Mouse (Mus musculus): ENCODE results near the gene Simc1. TPM values are rescaled to one million over a fixed set of nuclear protein-coding genes. Genes with fewer than 3 reads are reported as not detected.

The Simc1 gene
- polyA plus RNA-seq, 1 experiment from 2014 or later = 1.5 TPM

Small RNAs within 50 kb of the gene (microRNA-seq; reads per million reads assigned to microRNA genes)
- not detected for gene Gm24195

Other genes with a start within 250 kb of the Simc1 start
- 0.61 and 0.70 TPM in 2 replicates for gene Cplx2, start 132.4 kb upstream of the Simc1 start, polyA plus RNA-seq (2015; fragmentation: Nextera tagmentation; extraction: Ambion mirVana)
- 33.4 and 37.6 TPM in 2 replicates for gene Thoc3, start 34.9 kb upstream of the Simc1 start, polyA plus RNA-seq (2015; fragmentation: Nextera tagmentation; extraction: Ambion mirVana)
- 47.7 and 50.2 TPM in 2 replicates for gene 4833439L19Rik, start 61.7 kb downstream of the Simc1 start, polyA plus RNA-seq (2015; fragmentation: Nextera tagmentation; extraction: Ambion mirVana)
- 7.6 and 8.4 TPM in 2 replicates for gene Arl10, start 71.2 kb downstream of the Simc1 start, polyA plus RNA-seq (2015; fragmentation: Nextera tagmentation; extraction: Ambion mirVana)
- 37.9 and 41.0 TPM in 2 replicates for gene Nop16, start 86.3 kb downstream of the Simc1 start, polyA plus RNA-seq (2015; fragmentation: Nextera tagmentation; extraction: Ambion mirVana)
- 102 and 108 TPM in 2 replicates for gene Higd2a, start 86.4 kb downstream of the Simc1 start, polyA plus RNA-seq (2015; fragmentation: Nextera tagmentation; extraction: Ambion mirVana)
- gene Cltb, start 107.6 kb downstream of the Simc1 start, polyA plus RNA-seq (2015; fragmentation: Nextera tagmentation; extraction: Ambion mirVana) = 30.8 and 33.2 TPM in 2 replicates
- 28.9 and 29.9 TPM in 2 replicates for gene Faf2, start 118.0 kb downstream of the Simc1 start, polyA plus RNA-seq (2015; fragmentation: Nextera tagmentation; extraction: Ambion mirVana)
- 24.6 and 27.8 TPM in 2 replicates for gene Rnf44, start 190.1 kb downstream of the Simc1 start, polyA plus RNA-seq (2015; fragmentation: Nextera tagmentation; extraction: Ambion mirVana)
- 23.4 and 26.1 TPM in 2 replicates for gene Cdhr2, start 197.7 kb downstream of the Simc1 start, polyA plus RNA-seq (2015; fragmentation: Nextera tagmentation; extraction: Ambion mirVana)
- 0.02 TPM in 1 of 2 replicates, not detected in the other for gene Gprin1, start 246.1 kb downstream of the Simc1 start, polyA plus RNA-seq (2015; fragmentation: Nextera tagmentation; extraction: Ambion mirVana)